Mouse (Mus musculus): Measurements from ENCODE around the gene Ndc1. TPM values are rescaled to one million over a fixed set of nuclear protein-coding genes. Genes with fewer than 3 reads are reported as not detected.

The Ndc1 gene
- polyA plus RNA-seq, 1 experiment from 2014 or later: 38.8 TPM

Small RNA genes lying within 50 kb of the gene (microRNA-seq; reads per million reads assigned to microRNA genes)
- gene Gm24804: not detected

Other genes with a start within 250 kb of the Ndc1 start
- gene Tmem59, start 189.4 kb upstream of the Ndc1 start, polyA plus RNA-seq (2016; fragmentation: Nextera tagmentation; extraction: Ambion mirVana): 374 and 383 TPM in 2 replicates
- gene Tceanc2, start 188.7 kb upstream of the Ndc1 start, polyA plus RNA-seq (2016; fragmentation: Nextera tagmentation; extraction: Ambion mirVana): 23.1 and 24.7 TPM in 2 replicates
- not detected in 2 replicates for gene Ldlrad1, start 158.6 kb upstream of the Ndc1 start, polyA plus RNA-seq (2016; fragmentation: Nextera tagmentation; extraction: Ambion mirVana)
- 92.2 and 97.5 TPM in 2 replicates for gene Lrrc42, start 114.3 kb upstream of the Ndc1 start, polyA plus RNA-seq (2016; fragmentation: Nextera tagmentation; extraction: Ambion mirVana)
- 38.1 and 38.4 TPM in 2 replicates for gene Hspb11, start 114.2 kb upstream of the Ndc1 start, polyA plus RNA-seq (2016; fragmentation: Nextera tagmentation; extraction: Ambion mirVana)
- not detected in 2 replicates for gene Dio1, start 60.6 kb upstream of the Ndc1 start, polyA plus RNA-seq (2016; fragmentation: Nextera tagmentation; extraction: Ambion mirVana)
- gene Yipf1, start 53.4 kb upstream of the Ndc1 start, polyA plus RNA-seq (2016; fragmentation: Nextera tagmentation; extraction: Ambion mirVana): 47.1 and 50.5 TPM in 2 replicates
- 23.3 and 26.0 TPM in 2 replicates for gene Glis1, start 66.8 kb downstream of the Ndc1 start, polyA plus RNA-seq (2016; fragmentation: Nextera tagmentation; extraction: Ambion mirVana)